Mouse (Mus musculus) cerebellum, adult 11 months (tissue): Measurements from ENCODE around the gene Gng8.
A peak's percentile ranks its signal among the peaks of the same experiment; 100 is the strongest.

Source experiments
- DNase-seq: peaks from one replicate; pipeline ENCODE4 v3.0.0; 2022

The Gng8 gene

DNA sequence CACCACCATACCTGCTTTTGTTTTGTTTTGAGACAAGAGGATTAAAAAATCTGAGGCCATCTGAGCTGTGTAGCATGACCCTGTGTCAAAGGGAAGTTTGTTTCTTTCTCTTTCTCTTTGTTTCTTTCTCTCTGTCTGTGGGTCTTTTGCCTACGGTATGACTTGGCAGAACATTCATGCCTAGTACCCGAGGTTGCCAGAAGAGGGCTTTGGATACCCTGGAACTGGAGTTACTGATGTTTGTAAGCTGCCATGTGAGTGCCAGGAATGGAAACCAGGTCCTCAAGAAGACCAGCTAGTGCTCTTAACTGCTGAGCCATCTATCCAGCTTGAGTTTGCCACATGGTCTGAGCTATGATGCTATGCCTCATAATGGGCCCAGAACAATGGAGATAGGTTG lies 36.8 kb downstream of the Gng8 start:
- DNase-seq, result no peak

DNA sequence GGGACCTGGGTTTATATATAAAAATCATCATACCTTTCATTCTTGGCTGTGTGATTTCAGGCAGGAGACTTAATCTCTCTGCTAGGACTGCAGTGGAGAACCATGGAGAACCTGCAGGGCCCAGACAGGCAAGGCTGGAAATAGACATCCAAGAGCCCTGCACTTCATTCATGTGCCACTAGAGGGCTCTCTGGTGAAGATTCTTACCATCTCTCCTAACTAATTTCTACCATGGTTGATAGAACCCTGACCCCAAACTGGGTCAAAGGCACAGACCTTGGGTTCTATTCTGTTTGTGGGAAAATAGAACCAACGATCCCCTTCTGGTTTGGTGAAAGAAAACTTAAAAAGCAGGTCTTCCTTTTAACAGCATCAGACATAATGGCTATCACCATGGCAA lies 39.3 kb downstream of the Gng8 start:
- DNase-seq, result peak; percentile 78

DNA sequence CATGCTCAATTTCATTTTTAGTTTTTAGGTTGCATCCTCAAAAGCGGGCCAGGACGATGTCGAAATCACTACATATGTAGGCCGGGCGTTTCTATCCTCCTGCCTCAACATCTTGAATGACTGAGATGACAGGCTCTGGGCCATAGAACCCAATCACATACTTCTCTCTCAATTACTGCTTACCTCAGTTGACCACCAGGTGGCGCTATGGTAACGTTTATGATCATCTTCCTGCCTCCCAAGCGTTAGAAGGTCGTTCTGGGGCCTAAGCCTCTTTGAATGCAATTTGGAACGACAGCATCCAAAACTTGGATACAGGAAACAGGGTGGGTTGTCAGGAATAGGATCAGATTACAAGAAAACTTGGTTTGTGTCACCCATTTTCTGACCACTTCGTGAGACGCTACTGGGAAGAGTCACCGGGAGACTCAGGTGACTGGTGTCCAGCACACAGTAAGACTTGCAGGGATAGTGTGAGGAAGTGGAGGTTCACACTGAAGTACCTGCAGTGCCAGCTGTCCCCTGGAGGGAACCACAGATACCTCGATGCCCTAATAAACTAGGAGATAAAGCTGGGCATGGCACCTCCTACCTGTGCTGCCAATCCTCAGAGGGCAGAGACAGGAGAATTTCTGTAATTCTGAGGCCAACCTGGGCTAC lies 40.5 kb downstream of the Gng8 start:
- peak; percentile 88 for DNase-seq

DNA sequence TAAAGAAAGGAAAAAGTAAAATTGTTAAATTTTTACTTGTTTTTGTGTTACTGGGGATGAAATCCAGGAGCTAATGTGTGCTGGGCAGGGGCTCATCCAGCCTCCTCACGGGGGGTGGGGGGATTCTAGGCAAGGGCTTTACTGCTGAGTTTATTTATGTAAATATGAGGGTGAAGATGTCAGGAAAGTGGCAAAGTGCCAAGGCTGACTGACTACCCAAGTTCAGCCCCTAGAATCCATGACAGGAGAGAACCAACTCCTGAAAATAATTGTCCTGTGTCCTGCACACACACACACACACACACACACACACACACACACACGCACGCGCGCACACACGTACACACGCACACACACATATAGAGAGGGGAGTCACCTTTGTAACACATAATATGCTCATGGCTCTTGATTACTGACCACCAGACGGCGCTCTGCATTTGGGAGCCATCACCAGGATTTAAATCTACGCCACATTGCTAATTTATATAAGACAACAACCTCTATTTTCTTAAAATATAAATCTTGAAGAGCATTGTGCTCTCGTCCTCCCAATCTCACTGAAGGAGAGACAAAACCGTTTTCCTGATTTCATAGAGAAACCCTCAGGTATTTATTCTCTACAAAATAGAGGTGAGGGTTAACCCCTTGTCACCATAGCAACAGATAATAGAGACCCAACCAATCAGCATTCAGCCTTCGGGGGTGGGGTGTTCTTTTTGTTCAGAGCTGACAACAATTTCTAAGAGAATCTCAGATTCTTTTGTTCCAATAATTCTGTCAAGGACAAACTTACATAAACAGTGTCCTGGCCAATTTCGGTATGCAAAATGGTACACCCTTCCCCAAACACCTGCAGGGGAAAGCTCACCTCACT lies 41.4 kb downstream of the Gng8 start:
- peak; percentile 75 for DNase-seq

DNA sequence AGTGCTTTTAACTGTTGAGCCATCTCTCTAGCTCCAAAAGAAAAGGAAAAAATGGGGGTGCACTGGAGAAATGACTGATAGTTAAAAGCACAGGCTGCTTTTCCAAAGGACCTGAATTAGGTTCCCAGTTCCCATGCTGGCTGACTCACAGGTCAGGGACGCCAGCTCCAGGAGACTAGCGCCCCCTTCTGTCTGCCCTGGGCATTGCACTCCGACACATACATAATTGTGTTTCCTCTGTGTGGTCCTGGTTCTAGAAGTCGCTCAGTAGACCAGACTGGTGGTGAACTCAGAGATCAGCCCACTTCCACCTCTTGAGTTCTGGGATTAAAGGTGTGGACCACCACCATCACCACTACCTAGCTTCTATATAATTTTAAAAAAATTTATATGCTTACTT lies 45.7 kb downstream of the Gng8 start:
- no peak for DNase-seq

DNA sequence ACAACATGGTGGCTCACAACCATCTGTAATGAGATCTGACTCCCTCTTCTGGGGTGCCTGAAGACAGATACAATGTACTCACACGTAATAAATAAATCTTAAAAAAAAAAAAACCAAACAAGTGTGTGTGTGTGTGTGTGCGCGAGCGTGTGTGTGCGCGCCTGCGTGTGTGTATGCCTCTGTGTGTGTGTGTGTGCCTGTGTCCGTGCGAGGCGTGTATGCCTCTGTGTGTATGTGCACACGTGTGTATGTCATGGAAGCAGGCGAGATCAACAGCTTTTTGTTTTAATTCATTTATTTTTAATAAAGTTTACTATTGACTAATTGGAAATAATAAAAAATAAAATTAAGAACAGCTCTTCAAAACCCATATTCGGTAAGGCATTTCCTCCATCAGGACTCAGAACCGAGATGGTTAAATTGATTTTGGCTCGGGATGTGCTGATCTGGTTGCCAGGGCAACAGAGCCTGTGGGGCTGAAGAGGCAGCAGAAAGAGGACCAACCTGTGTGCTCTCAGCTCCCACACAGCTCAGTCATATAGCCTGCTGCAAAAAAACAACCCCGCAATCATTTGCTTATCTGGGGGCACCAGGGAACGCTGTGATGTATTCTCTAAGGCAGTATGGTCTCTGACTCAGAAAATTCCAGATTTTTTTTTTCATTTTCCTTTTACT lies 46.7 kb downstream of the Gng8 start:
- DNase-seq, result no peak

DNA sequence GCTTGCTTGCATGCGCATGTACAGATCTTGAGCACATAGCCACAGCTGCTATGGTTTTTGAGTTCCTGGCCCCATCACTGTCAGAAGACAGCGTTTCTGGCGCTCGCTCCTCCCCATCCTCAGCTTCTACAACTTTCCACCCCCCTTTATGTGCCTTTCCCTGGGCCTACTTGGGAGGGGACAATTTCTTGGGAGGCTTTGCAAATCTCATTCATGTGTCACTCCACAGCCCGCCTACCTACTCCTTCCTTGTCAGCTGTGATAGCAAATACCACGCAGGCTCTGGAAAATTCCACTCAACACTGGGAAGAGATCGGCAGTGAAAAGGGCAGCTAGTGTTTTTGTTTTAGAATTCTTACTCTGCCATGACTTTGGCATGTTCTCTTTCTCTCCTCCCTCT lies 48.7 kb downstream of the Gng8 start:
- no peak for DNase-seq

DNA sequence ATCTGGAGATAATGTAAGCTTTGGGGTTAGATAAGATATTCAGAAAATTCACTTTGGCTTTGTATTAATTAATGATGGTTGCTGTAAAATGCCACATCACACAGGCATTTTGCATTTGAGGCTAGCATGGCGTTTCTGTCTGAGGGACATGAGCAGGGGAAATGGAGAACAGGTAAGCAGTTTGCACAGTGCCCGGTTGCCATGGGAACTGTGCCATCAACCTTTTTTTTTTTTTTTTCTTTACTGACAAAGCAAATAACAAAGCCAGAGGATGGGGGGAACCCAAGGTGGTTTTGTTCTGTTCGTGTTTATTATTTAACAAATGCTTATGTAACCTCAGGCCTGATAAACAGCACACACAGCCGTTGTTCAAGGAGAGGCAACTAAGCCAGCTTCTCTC lies 51.3 kb downstream of the Gng8 start:
- no peak for DNase-seq

DNA sequence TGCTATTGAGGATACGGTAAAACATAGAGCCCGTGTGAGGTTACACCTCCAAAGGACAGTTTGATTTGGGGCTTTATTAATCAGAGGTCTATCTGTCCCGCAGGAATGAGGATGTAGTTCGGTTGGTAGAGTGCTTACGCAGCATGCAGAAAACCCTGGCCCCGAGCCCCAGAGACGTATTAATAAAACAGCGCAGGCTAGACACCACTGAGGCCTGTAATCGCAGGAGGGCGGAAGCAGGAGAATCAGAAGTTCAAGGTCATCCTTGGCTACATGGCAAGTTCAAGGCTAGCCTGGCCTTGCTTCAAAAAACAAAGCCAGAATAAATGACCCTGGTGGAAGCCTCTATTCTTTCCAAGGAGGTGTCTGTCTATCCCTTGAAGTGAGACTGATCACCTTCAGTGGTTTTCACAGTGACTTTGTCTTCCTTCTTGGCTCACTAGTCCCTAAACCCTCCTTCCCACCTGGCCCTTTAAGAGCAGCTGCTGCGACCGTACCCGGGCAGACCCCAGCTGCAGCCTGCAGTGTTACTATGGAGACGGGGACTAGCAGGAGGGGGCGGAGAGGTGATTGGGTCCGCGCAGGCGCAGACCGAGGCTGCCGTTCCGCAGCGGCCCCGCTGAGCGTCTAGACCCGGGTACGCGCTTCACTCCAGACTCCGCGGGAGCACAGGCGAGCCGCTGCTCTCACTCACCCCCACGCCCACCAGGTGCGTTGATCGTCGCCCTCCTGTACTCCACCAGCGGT lies 52.6 kb downstream of the Gng8 start, which contains the start of gene Pnmal2:
Gene Pnmal2 (plus strand): TSS at position 622 of the 747 bp plus-strand sequence.
- DNase-seq, result peak; percentile 91

DNA sequence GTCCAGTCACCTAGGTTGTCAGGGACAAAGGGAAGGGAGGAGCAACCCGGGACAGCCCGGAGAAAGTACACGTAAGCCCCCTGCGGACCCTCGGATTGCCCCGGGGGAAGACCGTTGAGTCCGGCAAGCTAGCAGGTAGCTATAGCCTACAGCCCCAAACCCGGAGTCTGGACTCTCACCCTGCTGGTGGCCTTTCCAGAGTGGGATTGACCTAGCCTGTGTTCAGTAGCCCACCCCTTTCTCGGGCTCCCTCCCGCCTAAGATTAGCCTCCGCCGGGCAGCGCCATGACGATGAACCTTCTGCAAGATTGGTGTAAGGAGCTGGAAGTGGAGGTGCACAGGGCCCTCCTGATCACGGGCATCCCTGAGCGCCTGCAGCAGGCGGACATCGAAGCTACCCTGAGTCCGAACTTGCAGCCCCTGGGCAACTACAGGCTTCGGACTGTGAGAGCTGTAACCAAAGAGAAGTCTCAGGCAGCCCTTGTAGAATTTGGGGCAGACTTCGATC lies 53.3 kb downstream of the Gng8 start:
- no peak for DNase-seq
